Comparison of ENCODE assay signal across 21 mouse cellular contexts in genomic region chr6:17561886-17562285, GRCm38 (mm10).
DNase-seq lines count a peak whose midpoint lies in the region; ATAC-seq and TF ChIP-seq lines count a peak whose summit lies in the region.
"Had no signal": no experiment of that assay in that cellular context is flagged by ENCODE, and none has a peak within 500 bp of the region (broad histone marks: within the 10 kb centered on the region; RNA-seq: fewer than 3 reads in every experiment).

No protein-coding gene starts in this region.

- TF ChIP-seq EP300 in lung, postnatal 0 days (IDR thresholded peaks at IDR 0.05), result no peak

- DNase-seq in lung, embryonic 14.5 days, result peak; percentile 74
- DNase-seq in lung, postnatal 36 days, result no peak
- DNase-seq in lung, postnatal 0 days (ENCODE audit: low spot score), result peak; percentile 39
- no peak for DNase-seq in lung, postnatal 4 days
- DNase-seq in midbrain, embryonic 14.5 days, result peak; percentile 7
- DNase-seq in midbrain, postnatal 0 days (ENCODE audit: low spot score), result no peak
- no peak for DNase-seq in cerebellum, adult 18-20 months
- DNase-seq: adrenal gland, postnatal 10 days; adrenal gland, postnatal 36 days; cerebellum, adult 2 months; cerebellum, adult 9-11 months; cerebellum, postnatal 25 days; forebrain, postnatal 0 days; gastrocnemius, adult 2 months; gastrocnemius, postnatal 14 days had no signal

- no peak overlapping the region for H3K4me3 ChIP-seq in lung, embryonic 14.5 days (ENCODE audit: low read depth, low read length)
- H3K4me3 ChIP-seq in lung, postnatal 0 days (ENCODE audit: low read depth, low read length), result no peak overlapping the region
- H3K4me3 ChIP-seq in midbrain, embryonic 14.5 days (replicated peaks; ENCODE audit: low read depth, low read length), result no peak overlapping the region
- H3K4me3 ChIP-seq in midbrain, postnatal 0 days (ENCODE audit: low read depth, low read length), result no peak overlapping the region
- no peak overlapping the region for H3K4me3 ChIP-seq in intestine, embryonic 16.5 days (ENCODE audit: low read length)
- H3K4me3 ChIP-seq: embryonic facial prominence, embryonic 12.5 days; embryonic facial prominence, embryonic 15.5 days; gastrocnemius, adult 2 months; hindbrain, embryonic 12.5 days had no signal

- H3K36me3 ChIP-seq in lung, embryonic 14.5 days (ENCODE audit: insufficient read depth), result no peaks in the 10 kb centered on the region
- no peaks in the 10 kb centered on the region for H3K36me3 ChIP-seq in lung, postnatal 0 days (ENCODE audit: insufficient read depth, low read length)
- H3K36me3 ChIP-seq in midbrain, embryonic 14.5 days (ENCODE audit: control insufficient read depth, insufficient read depth, low read length), result no peaks in the 10 kb centered on the region
- H3K36me3 ChIP-seq in midbrain, postnatal 0 days (ENCODE audit: insufficient read depth, low read length), result no peaks in the 10 kb centered on the region
- H3K36me3 ChIP-seq in intestine, embryonic 16.5 days (ENCODE audit: control insufficient read depth, insufficient read depth, low read length), result no peaks in the 10 kb centered on the region
- H3K36me3 ChIP-seq: embryonic facial prominence, embryonic 12.5 days; embryonic facial prominence, embryonic 15.5 days; hindbrain, embryonic 12.5 days had no signal

- ATAC-seq in lung, embryonic 14.5 days (ENCODE audit: insufficient read depth), result peak; percentile 84
- peak; percentile 51; the same call in 1 of the 2 replicates for ATAC-seq in lung, postnatal 0 days
- no peak for ATAC-seq in midbrain, embryonic 14.5 days (ENCODE audit: low FRiP score, low TSS enrichment)
- ATAC-seq in midbrain, postnatal 0 days (ENCODE audit: low FRiP score), result no peak
- no peak for ATAC-seq in intestine, embryonic 16.5 days
- ATAC-seq: activated CD4-positive, CD25-positive, alpha-beta regulatory T cell, adult 4 months had no signal

- H3K27ac ChIP-seq in lung, embryonic 14.5 days (ENCODE audit: low read depth), result peak overlapping the region; percentile 69
- 0 out of 2 replicates have a peak overlapping the region, but pooled peaks have one; percentile 26 for H3K27ac ChIP-seq in lung, postnatal 0 days (ENCODE audit: low read length)
- no peak overlapping the region for H3K27ac ChIP-seq in midbrain, embryonic 14.5 days (replicated peaks; ENCODE audit: low read depth, low read length)
- H3K27ac ChIP-seq in midbrain, postnatal 0 days (ENCODE audit: low read depth, low read length), result no peak overlapping the region
- no peak overlapping the region for H3K27ac ChIP-seq in intestine, embryonic 16.5 days (ENCODE audit: low read length)
- H3K27ac ChIP-seq: embryonic facial prominence, embryonic 12.5 days; embryonic facial prominence, embryonic 15.5 days; gastrocnemius, adult 2 months; hindbrain, embryonic 12.5 days had no signal

- no peaks in the 10 kb centered on the region for H3K9me3 ChIP-seq in lung, embryonic 14.5 days (ENCODE audit: low read depth, low read length)
- H3K9me3 ChIP-seq in lung, postnatal 0 days (ENCODE audit: low read length), result no peaks in the 10 kb centered on the region
- H3K9me3 ChIP-seq in midbrain, embryonic 14.5 days (ENCODE audit: control insufficient read depth, low read length), result no peaks in the 10 kb centered on the region
- no peaks in the 10 kb centered on the region for H3K9me3 ChIP-seq in midbrain, postnatal 0 days (ENCODE audit: low read length)
- H3K9me3 ChIP-seq in intestine, embryonic 16.5 days (ENCODE audit: control insufficient read depth, low read length), result no peaks in the 10 kb centered on the region
- H3K9me3 ChIP-seq: embryonic facial prominence, embryonic 12.5 days; embryonic facial prominence, embryonic 15.5 days; hindbrain, embryonic 12.5 days had no signal

- H3K27me3 ChIP-seq in lung, embryonic 14.5 days (ENCODE audit: insufficient read depth, low read length), result no peaks in the 10 kb centered on the region
- no peaks in the 10 kb centered on the region for H3K27me3 ChIP-seq in lung, postnatal 0 days (replicated peaks; ENCODE audit: insufficient read depth, low read length)
- H3K27me3 ChIP-seq in midbrain, embryonic 14.5 days (ENCODE audit: control insufficient read depth, insufficient read depth, low read length), result no peaks in the 10 kb centered on the region
- no peaks in the 10 kb centered on the region for H3K27me3 ChIP-seq in midbrain, postnatal 0 days (ENCODE audit: insufficient read depth, low read length)
- H3K27me3 ChIP-seq in intestine, embryonic 16.5 days (replicated peaks; ENCODE audit: control insufficient read depth, insufficient read depth, low read length), result no peaks in the 10 kb centered on the region
- H3K27me3 ChIP-seq: embryonic facial prominence, embryonic 15.5 days had no signal

- 26% methylated on average over 3 of the region's 3 CpGs for WGBS in lung, embryonic 14.5 days
- 25% methylated on average over 3 of the region's 3 CpGs for WGBS in lung, postnatal 0 days
- 50% methylated on average over 3 of the region's 3 CpGs for WGBS in midbrain, embryonic 14.5 days
- 45% methylated on average over 3 of the region's 3 CpGs for WGBS in midbrain, postnatal 0 days
- 36% methylated on average over 3 of the region's 3 CpGs for WGBS in intestine, embryonic 16.5 days

- no peak overlapping the region for H3K9ac ChIP-seq in lung, embryonic 14.5 days
- H3K9ac ChIP-seq in lung, postnatal 0 days (replicated peaks; ENCODE audit: low read depth), result no peak overlapping the region
- no peak overlapping the region for H3K9ac ChIP-seq in midbrain, embryonic 14.5 days (replicated peaks; ENCODE audit: low read length)
- no peak overlapping the region for H3K9ac ChIP-seq in midbrain, postnatal 0 days (replicated peaks; ENCODE audit: low read length, poor library complexity, severe bottlenecking)
- no peak overlapping the region for H3K9ac ChIP-seq in intestine, embryonic 16.5 days (ENCODE audit: low read depth, low read length)
- H3K9ac ChIP-seq: embryonic facial prominence, embryonic 12.5 days; embryonic facial prominence, embryonic 15.5 days; forebrain, postnatal 0 days; hindbrain, embryonic 12.5 days had no signal

- H3K4me2 ChIP-seq in lung, embryonic 14.5 days, result no peak overlapping the region
- no peak overlapping the region for H3K4me2 ChIP-seq in lung, postnatal 0 days (replicated peaks; ENCODE audit: low read depth, low read length)
- no peak overlapping the region for H3K4me2 ChIP-seq in midbrain, embryonic 14.5 days (ENCODE audit: low read length)
- H3K4me2 ChIP-seq in midbrain, postnatal 0 days (ENCODE audit: low read depth, low read length, poor library complexity, severe bottlenecking), result no peak overlapping the region
- no peak overlapping the region for H3K4me2 ChIP-seq in intestine, embryonic 16.5 days (ENCODE audit: low read depth, low read length)
- H3K4me2 ChIP-seq: embryonic facial prominence, embryonic 15.5 days; heart, embryonic 11.5 days had no signal

- H3K4me1 ChIP-seq in lung, embryonic 14.5 days (ENCODE audit: insufficient read depth), result peaks cover 8% of the 10 kb centered on the region
- H3K4me1 ChIP-seq in lung, postnatal 0 days (ENCODE audit: insufficient read depth, low read depth, low read length), result peaks cover 3% of the 10 kb centered on the region; the same call in 1 of the 2 replicates
- H3K4me1 ChIP-seq in midbrain, embryonic 14.5 days (ENCODE audit: control insufficient read depth, insufficient read depth, low read length), result peaks cover 7% of the 10 kb centered on the region; the same call in 1 of the 2 replicates
- no peaks in the 10 kb centered on the region for H3K4me1 ChIP-seq in midbrain, postnatal 0 days (ENCODE audit: insufficient read depth, low read length)
- peaks cover 20% of the 10 kb centered on the region for H3K4me1 ChIP-seq in intestine, embryonic 16.5 days (ENCODE audit: control insufficient read depth, insufficient read depth, low read length)
- H3K4me1 ChIP-seq: embryonic facial prominence, embryonic 15.5 days had no signal

- TF ChIP-seq CTCF in lung, embryonic 14.5 days (IDR thresholded peaks at IDR 0.05; ENCODE audit: low read depth), result no peak
- TF ChIP-seq CTCF in lung, postnatal 0 days (IDR thresholded peaks at IDR 0.05), result no peak
- TF ChIP-seq CTCF in midbrain, postnatal 0 days (IDR thresholded peaks at IDR 0.05), result no peak

Comparison
In these comparisons a context has a peak if more than half of its experiments do, and no peak if none do; other contexts are left out.
1. DNase-seq: peak in lung, embryonic 14.5 days (single experiment), lung, postnatal 0 days (single experiment) and midbrain, embryonic 14.5 days (single experiment); none in lung, postnatal 36 days (single experiment), lung, postnatal 4 days (0 of 2), midbrain, postnatal 0 days (single experiment) and cerebellum, adult 18-20 months (0 of 2).
2. ATAC-seq: peak in lung, embryonic 14.5 days (single experiment) and lung, postnatal 0 days (single experiment); none in midbrain, embryonic 14.5 days (single experiment), midbrain, postnatal 0 days (single experiment) and intestine, embryonic 16.5 days (single experiment).
3. H3K27ac ChIP-seq: peak in lung, embryonic 14.5 days (single experiment) and lung, postnatal 0 days (single experiment); none in midbrain, embryonic 14.5 days (single experiment), midbrain, postnatal 0 days (single experiment) and intestine, embryonic 16.5 days (single experiment).